Mouse (Mus musculus) adrenal gland, postnatal 14 days (tissue): ENCODE measurements at regions not wholly inside any gene's neighbourhood (a gene's known extent, or its start where the extent isn't known, plus 50 kb on each side); places are given as distances from the start of the nearest gene placed in this dataset.
A peak's percentile ranks its signal among the peaks of the same experiment; 100 is the strongest.

Source experiments
- DNase-seq: peaks from one replicate; pipeline ENCODE4 v3.0.0; 2021; ENCODE audit warnings: mixed read lengths

- peak; percentile 21 for DNase-seq
Observed at GRCm38 (mm10) chr7:68851981-68852575, 103.0 kb upstream of the Arrdc4 start.

GRCm38 (mm10) chr7:68844606-68845005, 95.6 kb upstream of the Arrdc4 start:
- no peak for DNase-seq

GRCm38 (mm10) chr7:68843374-68843773, 94.3 kb upstream of the Arrdc4 start:
- DNase-seq: peak; percentile 61

GRCm38 (mm10) chr7:68833977-68834791, 85.1 kb upstream of the Arrdc4 start:
- peak; percentile 21 for DNase-seq

- peak; percentile 56 for DNase-seq
Observed at GRCm38 (mm10) chr7:68833517-68833916, 84.5 kb upstream of the Arrdc4 start.

- DNase-seq: peak; percentile 87
Observed at GRCm38 (mm10) chr7:68829861-68830260, 80.8 kb upstream of the Arrdc4 start.

GRCm38 (mm10) chr7:68824399-68824798, 75.4 kb upstream of the Arrdc4 start:
- no peak for DNase-seq

- no peak for DNase-seq
Observed at GRCm38 (mm10) chr7:68823646-68824045, 74.6 kb upstream of the Arrdc4 start.

GRCm38 (mm10) chr7:68823189-68823588, 74.1 kb upstream of the Arrdc4 start:
- DNase-seq: peak; percentile 69

GRCm38 (mm10) chr7:68814823-68815666, 66.0 kb upstream of the Arrdc4 start:
- no peak for DNase-seq

GRCm38 (mm10) chr7:68809782-68810181, 60.7 kb upstream of the Arrdc4 start:
- no peak for DNase-seq
